Mouse (Mus musculus): ENCODE results near the gene Gpr1.
A peak's percentile ranks its signal among the peaks of the same experiment; 100 is the strongest.

The Gpr1 gene

DNA sequence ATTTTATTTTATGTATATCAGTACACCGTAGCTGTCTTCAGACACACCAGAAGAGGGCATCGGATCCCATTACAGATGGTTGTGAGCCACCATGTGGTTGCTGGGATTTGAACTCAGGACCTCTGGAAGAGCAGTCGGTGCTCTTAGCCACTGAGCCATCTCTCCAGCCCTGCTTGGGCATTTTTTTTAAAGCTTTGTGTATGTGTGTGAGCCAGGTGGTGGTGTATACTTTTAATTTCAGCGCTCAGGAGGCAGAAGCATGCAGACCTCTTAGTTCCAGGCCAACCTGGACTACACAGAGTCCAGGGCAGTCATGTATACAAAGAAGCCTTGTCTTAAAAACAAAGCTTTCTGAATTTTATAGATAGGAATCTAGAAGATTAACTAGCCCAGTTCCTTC is 33.8 kb downstream of the Gpr1 start:
- DNase-seq (ENCODE audit: low read depth, low spot score), result peak; percentile 65

DNA sequence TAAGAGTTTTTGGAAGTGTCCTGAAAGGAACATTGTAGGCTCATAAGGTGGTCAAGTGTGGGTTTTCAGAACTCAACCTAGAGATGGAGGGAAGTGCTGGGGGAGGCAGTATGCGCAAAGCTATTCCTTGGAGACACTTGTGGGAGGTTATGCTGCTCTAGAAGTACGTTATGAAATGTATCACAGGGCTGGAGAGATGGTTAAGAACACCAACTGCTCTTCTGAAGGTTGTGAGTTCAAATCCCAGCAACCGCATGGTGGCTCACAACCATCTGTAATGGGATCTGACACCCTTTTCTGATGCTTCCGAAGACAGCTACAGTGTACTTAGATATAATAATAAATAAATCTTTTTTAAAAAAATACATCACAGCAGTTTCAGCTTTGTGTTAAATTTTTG is 34.2 kb downstream of the Gpr1 start:
- no peak for DNase-seq (ENCODE audit: low read depth, low spot score)

DNA sequence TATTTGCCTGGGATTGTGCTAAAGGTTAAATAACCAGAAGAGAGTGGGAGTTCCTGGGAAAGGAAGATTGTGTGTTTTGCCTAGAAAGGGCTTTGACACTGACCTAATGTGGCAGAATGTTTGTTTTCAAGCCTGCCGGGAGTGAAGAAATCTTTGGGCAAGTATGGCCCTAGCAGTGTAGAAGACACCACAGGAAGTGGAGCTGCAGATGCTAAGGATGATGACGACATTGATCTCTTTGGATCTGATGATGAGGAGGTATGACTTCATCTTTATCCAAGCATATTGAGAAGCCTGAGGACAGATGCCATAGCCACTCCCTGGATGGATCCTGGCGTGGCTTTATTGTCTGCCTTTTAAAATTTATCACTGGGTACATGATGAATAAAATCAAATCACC is 36.0 kb downstream of the Gpr1 start:
- DNase-seq (ENCODE audit: low read depth, low spot score), result peak; percentile 47

DNA sequence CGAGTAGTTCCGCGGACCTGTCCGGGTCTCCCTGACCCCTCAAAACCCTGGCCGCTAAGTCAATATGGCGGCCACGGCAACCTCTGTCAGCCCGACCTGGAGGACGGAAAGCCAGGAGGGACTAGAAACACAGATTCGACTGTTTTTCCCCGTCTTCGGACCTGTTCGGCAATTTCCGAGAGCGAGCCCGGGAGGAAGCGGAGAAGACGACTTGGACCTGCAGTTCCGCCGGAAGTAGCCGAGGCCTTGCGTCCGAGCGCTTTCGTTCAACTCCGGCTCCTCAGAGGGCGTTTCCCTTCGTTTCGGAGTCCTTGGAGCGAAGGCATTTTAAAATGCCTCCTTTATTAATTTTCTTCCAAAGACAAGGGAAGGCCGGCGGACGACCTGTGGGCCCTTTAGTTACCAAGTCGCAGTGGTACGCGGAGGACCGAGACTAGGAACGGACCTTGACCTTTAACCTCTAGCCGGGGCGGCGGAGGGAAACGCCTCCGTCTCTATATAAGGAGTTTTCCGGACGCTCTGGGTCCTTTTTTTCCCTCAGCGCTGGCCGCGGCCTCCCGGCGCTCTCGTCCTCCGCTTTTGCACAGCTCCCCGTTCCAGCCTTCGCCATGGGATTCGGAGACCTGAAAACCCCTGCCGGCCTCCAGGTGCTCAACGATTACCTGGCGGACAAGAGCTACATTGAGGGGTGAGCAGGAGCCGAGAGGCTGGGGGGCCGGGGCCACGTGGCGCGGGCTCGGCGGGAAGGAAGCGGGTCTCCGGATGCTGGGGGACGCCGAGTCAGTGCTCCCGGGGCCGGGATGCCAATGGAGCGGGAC is 37.5 kb downstream of the Gpr1 start, which contains the start of the genes Eef1b2 and Ndufs1:
Gene Eef1b2, plus strand, starts transcription at position 222 of the 818 bp plus-strand sequence.
Gene Ndufs1, minus strand, starts transcription at position 230 of the 818 bp plus-strand sequence.
- DNase-seq (ENCODE audit: low read depth, low spot score), result peak; percentile 99

DNA sequence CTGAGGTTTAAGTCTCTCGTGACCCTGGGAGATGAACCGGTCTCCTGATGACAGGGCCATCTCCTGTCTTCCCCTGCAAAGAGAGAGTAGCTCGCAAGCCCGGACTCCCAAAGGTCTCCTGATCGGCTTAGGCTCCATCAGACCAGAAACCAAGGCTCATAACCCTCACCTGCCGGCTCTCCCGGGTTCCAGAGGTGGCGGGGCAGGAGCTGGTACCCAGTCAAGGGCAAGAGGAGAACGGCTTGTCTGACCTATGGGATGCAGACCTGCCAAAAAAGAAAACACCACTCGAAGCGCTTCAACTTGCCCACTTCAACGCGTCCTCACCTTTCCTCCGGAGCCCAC is 38.1 kb downstream of the Gpr1 start:
- DNase-seq (ENCODE audit: low read depth, low spot score), result no peak

DNA sequence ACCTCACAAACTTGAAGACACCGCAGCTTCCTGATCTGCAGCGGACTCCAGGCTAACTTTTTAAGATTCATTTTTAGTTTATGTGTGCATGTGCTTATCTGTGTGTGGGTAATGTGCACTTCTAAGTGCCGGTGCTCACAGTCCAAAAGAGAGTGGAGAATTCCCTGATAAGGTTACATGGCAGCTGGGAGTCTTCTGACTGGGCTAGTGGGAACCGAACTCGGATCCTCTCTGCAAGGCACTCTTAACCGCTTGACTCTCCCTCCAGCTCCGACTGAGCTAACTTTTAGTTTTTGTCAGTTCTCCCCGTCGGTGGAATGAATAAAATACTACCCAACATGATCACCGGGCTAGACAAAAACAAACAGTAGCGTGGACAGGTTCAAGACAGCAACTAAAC is 38.5 kb downstream of the Gpr1 start:
- peak; percentile 29 for DNase-seq (ENCODE audit: low read depth, low spot score)

DNA sequence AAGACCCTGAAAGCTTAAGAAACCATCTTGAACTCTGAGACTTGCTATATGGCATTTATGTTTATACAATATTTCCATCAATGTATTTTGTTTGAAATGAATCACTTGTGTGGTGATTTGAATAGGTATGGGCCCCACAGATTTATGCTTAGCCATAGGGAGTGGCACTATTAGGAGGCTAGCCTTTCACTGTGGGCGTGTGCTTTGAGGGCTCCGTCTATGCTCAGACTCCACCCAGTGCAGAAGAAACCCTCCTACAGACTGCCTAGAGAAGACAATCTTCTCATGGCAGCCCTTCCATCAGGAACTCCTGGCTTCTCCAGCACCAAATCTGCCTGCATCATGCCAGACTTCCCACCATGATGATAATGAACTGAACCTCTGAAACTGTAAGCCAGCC is 45.7 kb downstream of the Gpr1 start:
- peak; percentile 33 for DNase-seq (ENCODE audit: low read depth, low spot score)

DNA sequence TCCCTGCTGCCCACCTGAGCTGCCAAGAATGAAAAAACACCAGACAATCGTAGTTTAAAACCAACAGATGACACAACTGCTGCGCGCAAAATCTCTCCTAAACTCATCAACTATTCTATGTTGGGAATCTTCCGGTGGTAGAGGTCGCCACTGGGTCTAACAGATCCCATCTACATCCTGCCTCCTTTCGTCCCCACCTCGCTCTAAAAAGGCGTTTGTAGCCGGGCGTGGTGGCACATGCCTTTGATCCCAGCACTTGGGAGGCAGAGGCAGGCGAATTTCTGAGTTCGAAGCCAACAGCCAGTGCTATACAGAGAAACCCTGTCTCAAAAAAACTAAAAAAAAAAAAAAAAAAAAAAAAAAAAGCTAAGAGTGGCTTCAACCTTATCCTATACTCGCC is 74.1 kb downstream of the Gpr1 start:
- DNase-seq (ENCODE audit: low read depth, low spot score), result peak; percentile 89

DNA sequence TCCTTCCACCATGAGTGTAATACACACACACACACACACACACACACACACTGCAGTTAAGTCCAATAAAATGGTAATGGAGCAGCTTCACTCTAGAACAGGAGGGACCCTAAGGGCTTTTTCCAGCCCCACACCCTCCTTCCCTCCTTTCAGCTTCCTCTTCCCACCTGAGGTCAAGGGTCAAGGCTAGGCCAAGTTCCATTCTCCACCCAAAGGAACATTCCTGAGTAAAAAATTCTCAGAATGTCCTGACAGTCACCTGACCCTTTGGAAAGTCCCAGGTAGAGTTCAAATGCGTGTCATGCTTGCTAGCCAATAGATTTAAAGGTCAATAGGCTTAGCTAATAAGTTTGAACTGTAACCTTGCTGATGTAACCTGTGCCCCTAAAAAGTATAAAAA is 75.8 kb downstream of the Gpr1 start:
- DNase-seq (ENCODE audit: low read depth, low spot score), result peak; percentile 100

DNA sequence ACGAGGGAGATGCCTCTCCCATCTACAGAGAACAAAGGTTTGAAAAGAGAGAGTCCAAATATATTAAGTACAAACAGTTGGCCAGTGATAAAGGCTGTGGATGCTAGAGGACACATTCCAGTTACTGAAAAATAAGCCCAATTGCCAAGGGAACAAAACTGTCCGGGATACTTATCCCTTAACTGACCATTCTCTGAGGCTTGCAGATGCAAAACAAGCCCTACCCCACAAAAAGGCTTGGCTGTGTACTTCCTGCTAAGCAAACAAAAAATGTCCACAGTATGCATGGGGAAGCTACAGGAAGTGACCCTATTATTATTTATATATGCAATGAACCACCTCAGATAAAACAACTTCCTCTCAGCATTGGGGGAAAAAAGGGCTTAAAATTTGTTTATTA is 76.4 kb downstream of the Gpr1 start:
- peak; percentile 97 for DNase-seq (ENCODE audit: low read depth, low spot score)

DNA sequence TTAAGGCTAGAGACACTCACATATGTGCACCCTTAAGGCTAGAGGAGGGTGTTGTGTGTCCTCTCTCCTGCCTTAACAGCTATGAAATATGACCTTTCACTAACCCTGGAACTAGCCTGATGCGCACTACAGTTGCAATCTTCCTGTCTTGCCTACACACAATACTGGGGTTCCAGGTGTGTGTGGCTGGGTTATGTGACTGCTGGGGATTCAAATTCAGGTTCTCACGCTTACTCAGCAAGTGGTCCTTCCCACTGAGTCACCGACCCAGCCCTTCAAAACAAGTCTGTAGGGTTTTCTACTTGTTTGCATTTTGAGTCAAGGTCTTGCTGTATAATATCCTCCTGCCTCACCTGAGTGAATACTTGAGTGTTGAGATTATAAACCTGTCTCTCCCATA is 79.8 kb downstream of the Gpr1 start:
- peak; percentile 89 for DNase-seq (ENCODE audit: low read depth, low spot score)
